Mouse (Mus musculus) T-cell, adult 2 months (primary cell): ENCODE data around the gene Spcs2.
"Not testable (repeated sequence)": the region's sequence is repeated elsewhere in the genome, so short reads cannot be mapped to it uniquely, and the experiment has no call there.

Experiments
- DNase-seq: peaks from one replicate; pipeline ENCODE4 v3.0.0; 2022; ENCODE audit warnings: low spot score

Gene Spcs2

GRCm38 (mm10) chr7:99824649-99825483, 38.4 kb downstream of the Spcs2 start:
- no peak for DNase-seq

- peak; percentile 11 for DNase-seq
Measured at GRCm38 (mm10) chr7:99823045-99823663, 40.1 kb downstream of the Spcs2 start.

- no peak for DNase-seq
Measured at GRCm38 (mm10) chr7:99822426-99822825, 40.8 kb downstream of the Spcs2 start.

- no peak for DNase-seq
Measured at GRCm38 (mm10) chr7:99821953-99822352, 41.3 kb downstream of the Spcs2 start.

- DNase-seq = peak; percentile 54
Measured at GRCm38 (mm10) chr7:99818181-99818725, 45.0 kb downstream of the Spcs2 start.

- DNase-seq = peak; percentile 63
Measured at GRCm38 (mm10) chr7:99813394-99813793, 49.9 kb downstream of the Spcs2 start.

GRCm38 (mm10) chr7:99811661-99812060, 51.6 kb downstream of the Spcs2 start:
- no peak for DNase-seq

- DNase-seq = no peak
Measured at GRCm38 (mm10) chr7:99810814-99811213, 52.4 kb downstream of the Spcs2 start.

GRCm38 (mm10) chr7:99807043-99807442, 56.2 kb downstream of the Spcs2 start:
- not testable (repeated sequence) for DNase-seq

- no peak for DNase-seq
Measured at GRCm38 (mm10) chr7:99805340-99805739, 57.9 kb downstream of the Spcs2 start.

- not testable (repeated sequence) for DNase-seq
Measured at GRCm38 (mm10) chr7:99804033-99804432, 59.2 kb downstream of the Spcs2 start.

GRCm38 (mm10) chr7:99803535-99803934, 59.7 kb downstream of the Spcs2 start:
- DNase-seq = no peak

GRCm38 (mm10) chr7:99799118-99799517, 64.1 kb downstream of the Spcs2 start:
- DNase-seq = no peak

- DNase-seq = peak; percentile 59
Measured at GRCm38 (mm10) chr7:99797911-99798647, 65.2 kb downstream of the Spcs2 start.

GRCm38 (mm10) chr7:99797261-99797660, 66.0 kb downstream of the Spcs2 start:
- DNase-seq = no peak

- no peak for DNase-seq
Measured at GRCm38 (mm10) chr7:99796471-99796870, 66.8 kb downstream of the Spcs2 start.

- peak; percentile 69 for DNase-seq
Measured at GRCm38 (mm10) chr7:99795192-99795981, 67.9 kb downstream of the Spcs2 start.

- no peak for DNase-seq
Measured at GRCm38 (mm10) chr7:99794096-99794495, 69.2 kb downstream of the Spcs2 start.

- no peak for DNase-seq
Measured at GRCm38 (mm10) chr7:99790816-99791215, 72.4 kb downstream of the Spcs2 start.

GRCm38 (mm10) chr7:99788563-99788962, 74.7 kb downstream of the Spcs2 start:
- DNase-seq = no peak

- DNase-seq = no peak
Measured at GRCm38 (mm10) chr7:99787935-99788334, 75.3 kb downstream of the Spcs2 start.
